In genomic region chr14:102511691-102512383, GRCm38 (mm10) we compare ENCODE assay signal across 30 mouse cellular contexts.
A peak's percentile ranks its signal among the peaks of the same experiment; 100 is the strongest.
DNase-seq lines count a peak whose midpoint lies in the region; ATAC-seq lines count a peak whose summit lies in the region.
"Had no signal": no experiment of that assay in that cellular context is flagged by ENCODE, and none has a peak within 500 bp of the region (broad histone marks: within the 10 kb centered on the region; RNA-seq: fewer than 3 reads in every experiment).

No protein-coding gene starts in this region.

- H3K4me3 ChIP-seq in embryonic facial prominence, embryonic 11.5 days (ENCODE audit: low read depth, low read length) = no peak overlapping the region
- H3K4me3 ChIP-seq in embryonic facial prominence, embryonic 10.5 days = no peak overlapping the region
- no peak overlapping the region for H3K4me3 ChIP-seq in embryonic facial prominence, embryonic 14.5 days (ENCODE audit: low read depth, low read length)
- H3K4me3 ChIP-seq in limb, embryonic 13.5 days = no peak overlapping the region
- H3K4me3 ChIP-seq: embryonic facial prominence, embryonic 12.5 days; erythroblast, embryonic 14.5 days; forebrain, embryonic 12.5 days; gastrocnemius, adult 2 months; hindbrain, embryonic 12.5 days; lung, embryonic 15.5 days; midbrain, embryonic 12.5 days; myocyte; neural tube, embryonic 12.5 days had no signal

- no peaks in the 10 kb centered on the region for H3K4me1 ChIP-seq in embryonic facial prominence, embryonic 11.5 days (ENCODE audit: control insufficient read depth, insufficient read depth, low read length)
- H3K4me1 ChIP-seq in embryonic facial prominence, embryonic 10.5 days = peaks cover 13% of the 10 kb centered on the region; the same call in 1 of the 2 replicates
- peaks cover 4% of the 10 kb centered on the region; the same call in 1 of the 2 replicates for H3K4me1 ChIP-seq in embryonic facial prominence, embryonic 14.5 days (ENCODE audit: control insufficient read depth, insufficient read depth, low read length)
- H3K4me1 ChIP-seq in limb, embryonic 13.5 days = no peaks in the 10 kb centered on the region
- H3K4me1 ChIP-seq: lung, embryonic 15.5 days; midbrain, embryonic 12.5 days; neural tube, embryonic 12.5 days had no signal

- H3K9ac ChIP-seq in embryonic facial prominence, embryonic 11.5 days (replicated peaks; ENCODE audit: low read length) = no peak overlapping the region
- no peak overlapping the region for H3K9ac ChIP-seq in embryonic facial prominence, embryonic 14.5 days (ENCODE audit: low read depth, low read length)
- no peak overlapping the region for H3K9ac ChIP-seq in limb, embryonic 13.5 days
- H3K9ac ChIP-seq: embryonic facial prominence, embryonic 12.5 days; forebrain, embryonic 12.5 days; hindbrain, embryonic 12.5 days; lung, embryonic 15.5 days; midbrain, embryonic 12.5 days; neural tube, embryonic 12.5 days had no signal

- H3K4me2 ChIP-seq in embryonic facial prominence, embryonic 11.5 days (ENCODE audit: low read depth, low read length) = no peak overlapping the region
- H3K4me2 ChIP-seq in embryonic facial prominence, embryonic 14.5 days (ENCODE audit: low read depth, low read length) = no peak overlapping the region
- no peak overlapping the region for H3K4me2 ChIP-seq in limb, embryonic 13.5 days (replicated peaks)
- H3K4me2 ChIP-seq: embryonic facial prominence, embryonic 12.5 days; forebrain, embryonic 12.5 days; heart, embryonic 11.5 days; hindbrain, embryonic 12.5 days; liver, embryonic 11.5 days; lung, embryonic 15.5 days; midbrain, embryonic 12.5 days; neural tube, embryonic 12.5 days had no signal

- no peaks in the 10 kb centered on the region for H3K9me3 ChIP-seq in embryonic facial prominence, embryonic 11.5 days (replicated peaks; ENCODE audit: control insufficient read depth, low read length)
- H3K9me3 ChIP-seq in embryonic facial prominence, embryonic 10.5 days = no peaks in the 10 kb centered on the region
- H3K9me3 ChIP-seq in embryonic facial prominence, embryonic 14.5 days (ENCODE audit: control insufficient read depth, low read length) = no peaks in the 10 kb centered on the region
- no peaks in the 10 kb centered on the region for H3K9me3 ChIP-seq in limb, embryonic 13.5 days
- H3K9me3 ChIP-seq: embryonic facial prominence, embryonic 12.5 days; forebrain, embryonic 12.5 days; hindbrain, embryonic 12.5 days; lung, embryonic 15.5 days; midbrain, embryonic 12.5 days; neural tube, embryonic 12.5 days had no signal

- H3K27me3 ChIP-seq in embryonic facial prominence, embryonic 11.5 days (ENCODE audit: control insufficient read depth, insufficient read depth, low read length) = no peaks in the 10 kb centered on the region
- H3K27me3 ChIP-seq in embryonic facial prominence, embryonic 10.5 days (replicated peaks; ENCODE audit: low read depth, poor library complexity, severe bottlenecking) = no peaks in the 10 kb centered on the region
- no peaks in the 10 kb centered on the region for H3K27me3 ChIP-seq in embryonic facial prominence, embryonic 14.5 days (replicated peaks; ENCODE audit: control insufficient read depth, insufficient read depth, low read length)
- no peaks in the 10 kb centered on the region for H3K27me3 ChIP-seq in limb, embryonic 13.5 days
- H3K27me3 ChIP-seq: embryonic facial prominence, embryonic 12.5 days; forebrain, embryonic 12.5 days; hindbrain, embryonic 12.5 days; lung, embryonic 15.5 days; midbrain, embryonic 12.5 days; neural tube, embryonic 12.5 days had no signal

- 29% methylated on average over 7 of the region's 7 CpGs for WGBS in embryonic facial prominence, embryonic 11.5 days
- 51% methylated on average over 7 of the region's 7 CpGs for WGBS in embryonic facial prominence, embryonic 10.5 days
- WGBS in embryonic facial prominence, embryonic 14.5 days = 25% methylated on average over 7 of the region's 7 CpGs
- 12% methylated on average over 7 of the region's 7 CpGs for WGBS in limb, embryonic 13.5 days

- peak; percentile 90 for DNase-seq in embryonic facial prominence, embryonic 11.5 days (ENCODE audit: low spot score)
- no peak for DNase-seq in embryonic facial prominence, embryonic 10.5 days (ENCODE audit: low spot score)
- peak; percentile 90 for DNase-seq in embryonic facial prominence, embryonic 14.5 days (ENCODE audit: low spot score)
- DNase-seq in kidney, postnatal 36 days = no peak
- DNase-seq in cerebellum, adult 8-10 months = no peak
- DNase-seq in cerebellum, postnatal 25 days = no peak
- DNase-seq: adrenal gland, postnatal 36 days; cerebellum, adult 18-20 months; cerebellum, postnatal 36 days; gastrocnemius, adult 2 months; gastrocnemius, postnatal 36 days; heart, adult 18-20 months; heart, postnatal 36 days; kidney, adult 8-10 months; kidney, postnatal 10 days; lung, postnatal 36 days; thymus, postnatal 4 days had no signal

- ATAC-seq in embryonic facial prominence, embryonic 11.5 days (replicated peaks; ENCODE audit: insufficient number of reproducible peaks, low FRiP score, low TSS enrichment, low read depth) = no peak
- ATAC-seq in embryonic facial prominence, embryonic 14.5 days (ENCODE audit: low read depth) = no peak
- ATAC-seq in limb, embryonic 13.5 days (ENCODE audit: low FRiP score, low read depth) = peak; percentile 83
- ATAC-seq: hindbrain, postnatal 0 days; intestine, embryonic 16.5 days had no signal

- no peaks in the 10 kb centered on the region for H3K36me3 ChIP-seq in embryonic facial prominence, embryonic 11.5 days (replicated peaks; ENCODE audit: control insufficient read depth, insufficient read depth, low read depth, low read length)
- H3K36me3 ChIP-seq in embryonic facial prominence, embryonic 10.5 days (replicated peaks) = no peaks in the 10 kb centered on the region
- H3K36me3 ChIP-seq in embryonic facial prominence, embryonic 14.5 days (ENCODE audit: control insufficient read depth, insufficient read depth, low read length) = no peaks in the 10 kb centered on the region
- H3K36me3 ChIP-seq in limb, embryonic 13.5 days = no peaks in the 10 kb centered on the region
- H3K36me3 ChIP-seq: embryonic facial prominence, embryonic 12.5 days; forebrain, embryonic 12.5 days; hindbrain, embryonic 12.5 days; lung, embryonic 15.5 days; midbrain, embryonic 12.5 days; neural tube, embryonic 12.5 days had no signal

- H3K27ac ChIP-seq in embryonic facial prominence, embryonic 11.5 days (replicated peaks; ENCODE audit: low read depth, low read length) = peak overlapping the region; percentile 28; the same call in 1 of the 2 replicates
- no peak overlapping the region for H3K27ac ChIP-seq in embryonic facial prominence, embryonic 10.5 days (replicated peaks)
- H3K27ac ChIP-seq in embryonic facial prominence, embryonic 14.5 days (replicated peaks; ENCODE audit: low read depth, low read length) = no peak overlapping the region
- no peak overlapping the region for H3K27ac ChIP-seq in limb, embryonic 13.5 days
- H3K27ac ChIP-seq: embryonic facial prominence, embryonic 12.5 days; forebrain, embryonic 12.5 days; gastrocnemius, adult 2 months; hindbrain, embryonic 12.5 days; hindbrain, postnatal 0 days; lung, embryonic 15.5 days; midbrain, embryonic 12.5 days; neural tube, embryonic 12.5 days had no signal

Comparison
In these comparisons a context has a peak if more than half of its experiments do, and no peak if none do; other contexts are left out.
1. DNase-seq: peak in embryonic facial prominence, embryonic 11.5 days (single experiment) and embryonic facial prominence, embryonic 14.5 days (single experiment); none in embryonic facial prominence, embryonic 10.5 days (single experiment), kidney, postnatal 36 days (0 of 2), cerebellum, adult 8-10 months (single experiment) and cerebellum, postnatal 25 days (0 of 2).